Mouse (Mus musculus): ENCODE measurements around the gene Olfr668. TPM values are rescaled to one million over a fixed set of nuclear protein-coding genes. Genes with fewer than 3 reads are reported as not detected.
"Not testable (repeated sequence)": the region's sequence is repeated elsewhere in the genome, so short reads cannot be mapped to it uniquely, and the experiment has no call there.

Gene Olfr668
- not detected in 2 replicates for polyA plus RNA-seq (2015; fragmentation: Nextera tagmentation; extraction: Ambion mirVana)

GRCm38 (mm10) chr7:104927957-104928356 lies at the start of gene Olfr668:
Olfr668 (minus strand) TSS chr7:104928057.
- no peaks in the 10 kb centered on the region for H3K36me3 ChIP-seq (ENCODE audit: insufficient read depth, low read length)
- no peak within 1 kb of the TSS for H3K27ac ChIP-seq (ENCODE audit: low read length)
- H3K4me3 ChIP-seq (ENCODE audit: low read depth, low read length), result no peak within 1 kb of the TSS
- no peak within 1 kb of the TSS for H3K4me2 ChIP-seq (replicated peaks; ENCODE audit: low read depth, low read length)
- TF ChIP-seq CTCF (IDR thresholded peaks at IDR 0.05), result no peak
- no peak for TF ChIP-seq EP300 (IDR thresholded peaks at IDR 0.05)
- DNase-seq (ENCODE audit: low spot score) (no peak), ATAC-seq (no peak)
- no peaks in the 10 kb centered on the region for H3K4me1 ChIP-seq (ENCODE audit: insufficient read depth, low read depth, low read length)
- 73% methylated on average over 1 of the region's 1 CpGs for WGBS
- no peaks in the 10 kb centered on the region for H3K9me3 ChIP-seq (ENCODE audit: low read length)
- no peaks in the 10 kb centered on the region for H3K27me3 ChIP-seq (replicated peaks; ENCODE audit: insufficient read depth, low read length)
- H3K9ac ChIP-seq (replicated peaks; ENCODE audit: low read depth), result no peak within 1 kb of the TSS

GRCm38 (mm10) chr7:104972507-104972906 lies 44.6 kb upstream of the Olfr668 start:
- not testable (repeated sequence) for H3K36me3 ChIP-seq (ENCODE audit: insufficient read depth, low read length); H3K4me2 ChIP-seq (replicated peaks; ENCODE audit: low read depth, low read length)
- WGBS, result 58% methylated on average over 2 of the region's 2 CpGs

GRCm38 (mm10) chr7:104962520-104962919 lies 34.7 kb upstream of the Olfr668 start, which contains the start of gene Olfr670:
Olfr670 (minus strand) TSS chr7:104962620.
- ATAC-seq, result no peak
- TF ChIP-seq CTCF (IDR thresholded peaks at IDR 0.05) (no peak), EP300 (IDR thresholded peaks at IDR 0.05) (no peak)
- WGBS, result 25% methylated on average over 1 of the region's 1 CpGs
- no peak within 1 kb of the TSS for H3K4me3 ChIP-seq (ENCODE audit: low read depth, low read length)
- no peaks in the 10 kb centered on the region for H3K4me1 ChIP-seq (ENCODE audit: insufficient read depth, low read depth, low read length)
- no peak within 1 kb of the TSS for H3K9ac ChIP-seq (replicated peaks; ENCODE audit: low read depth)
- no peaks in the 10 kb centered on the region for H3K27me3 ChIP-seq (replicated peaks; ENCODE audit: insufficient read depth, low read length)
- H3K36me3 ChIP-seq (ENCODE audit: insufficient read depth, low read length), result no peaks in the 10 kb centered on the region
- DNase-seq (ENCODE audit: low spot score), result no peak
- no peaks in the 10 kb centered on the region for H3K9me3 ChIP-seq (ENCODE audit: low read length)
- H3K27ac ChIP-seq (ENCODE audit: low read length), result no peak within 1 kb of the TSS
- H3K4me2 ChIP-seq (replicated peaks; ENCODE audit: low read depth, low read length), result no peak within 1 kb of the TSS

More at GRCm38 (mm10) chr7:104972507-104972906, 44.6 kb upstream of the Olfr668 start:
- DNase-seq (ENCODE audit: low spot score); H3K4me3 ChIP-seq (ENCODE audit: low read depth, low read length); ATAC-seq; H3K4me1 ChIP-seq (ENCODE audit: insufficient read depth, low read depth, low read length); H3K27ac ChIP-seq (ENCODE audit: low read length); H3K9me3 ChIP-seq (ENCODE audit: low read length); H3K27me3 ChIP-seq (replicated peaks; ENCODE audit: insufficient read depth, low read length); H3K9ac ChIP-seq (replicated peaks; ENCODE audit: low read depth): not testable (repeated sequence)

- not testable (repeated sequence) for DNase-seq (ENCODE audit: low spot score); H3K27ac ChIP-seq (ENCODE audit: low read length); H3K36me3 ChIP-seq (ENCODE audit: insufficient read depth, low read length); H3K4me3 ChIP-seq (ENCODE audit: low read depth, low read length); H3K9me3 ChIP-seq (ENCODE audit: low read length); ATAC-seq; H3K9ac ChIP-seq (replicated peaks; ENCODE audit: low read depth); H3K27me3 ChIP-seq (replicated peaks; ENCODE audit: insufficient read depth, low read length); H3K4me2 ChIP-seq (replicated peaks; ENCODE audit: low read depth, low read length); H3K4me1 ChIP-seq (ENCODE audit: insufficient read depth, low read depth, low read length)
- WGBS, result 94% methylated on average over 16 of the region's 16 CpGs
These were observed 22.4 kb upstream of the Olfr668 start for GRCm38 (mm10) chr7:104950234-104950633.

GRCm38 (mm10) chr7:104933940-104934339 lies 6.1 kb upstream of the Olfr668 start, which contains the start of gene Olfr669:
Olfr669 (plus strand) TSS chr7:104934240.
- Histone ChIP-seq H3K9ac (replicated peaks; ENCODE audit: low read depth) (no peak within 1 kb of the TSS), H3K4me2 (replicated peaks; ENCODE audit: low read depth, low read length) (no peak within 1 kb of the TSS), H3K4me1 (ENCODE audit: insufficient read depth, low read depth, low read length) (no peaks in the 10 kb centered on the region), H3K27ac (ENCODE audit: low read length) (no peak within 1 kb of the TSS), H3K9me3 (ENCODE audit: low read length) (no peaks in the 10 kb centered on the region), H3K4me3 (ENCODE audit: low read depth, low read length) (no peak within 1 kb of the TSS), H3K27me3 (replicated peaks; ENCODE audit: insufficient read depth, low read length) (no peaks in the 10 kb centered on the region), H3K36me3 (ENCODE audit: insufficient read depth, low read length) (no peaks in the 10 kb centered on the region)
- no peak for DNase-seq (ENCODE audit: low spot score)
- ATAC-seq, result no peak
- no peak for TF ChIP-seq EP300 (IDR thresholded peaks at IDR 0.05)
- no peak for TF ChIP-seq CTCF (IDR thresholded peaks at IDR 0.05)
- 67% methylated on average over 1 of the region's 1 CpGs for WGBS

GRCm38 (mm10) chr7:104921382-104921781 lies 6.5 kb downstream of the Olfr668 start, which contains the start of gene Olfr667:
Olfr667 (minus strand) TSS chr7:104921482.
- no peaks in the 10 kb centered on the region for H3K9me3 ChIP-seq (ENCODE audit: low read length)
- TF ChIP-seq CTCF (IDR thresholded peaks at IDR 0.05) (no peak), EP300 (IDR thresholded peaks at IDR 0.05) (no peak)
- no peak within 1 kb of the TSS for H3K4me3 ChIP-seq (ENCODE audit: low read depth, low read length)
- H3K4me1 ChIP-seq (ENCODE audit: insufficient read depth, low read depth, low read length), result no peaks in the 10 kb centered on the region
- DNase-seq (ENCODE audit: low spot score), result no peak
- no peak for ATAC-seq
- H3K36me3 ChIP-seq (ENCODE audit: insufficient read depth, low read length), result no peaks in the 10 kb centered on the region
- H3K9ac ChIP-seq (replicated peaks; ENCODE audit: low read depth), result no peak within 1 kb of the TSS
- H3K4me2 ChIP-seq (replicated peaks; ENCODE audit: low read depth, low read length), result no peak within 1 kb of the TSS
- whole genome bisulfite sequencing, result 77% methylated on average over 1 of the region's 1 CpGs
- no peak within 1 kb of the TSS for H3K27ac ChIP-seq (ENCODE audit: low read length)
- H3K27me3 ChIP-seq (replicated peaks; ENCODE audit: insufficient read depth, low read length), result no peaks in the 10 kb centered on the region

GRCm38 (mm10) chr7:104895852-104896251 lies 32.0 kb downstream of the Olfr668 start, which contains the start of gene Olfr666:
Olfr666 (minus strand) TSS chr7:104895952.
- WGBS, result 77% methylated on average over 2 of the region's 2 CpGs
- Histone ChIP-seq H3K4me3 (ENCODE audit: low read depth, low read length) (no peak within 1 kb of the TSS), H3K27ac (ENCODE audit: low read length) (no peak within 1 kb of the TSS), H3K27me3 (replicated peaks; ENCODE audit: insufficient read depth, low read length) (no peaks in the 10 kb centered on the region), H3K36me3 (ENCODE audit: insufficient read depth, low read length) (no peaks in the 10 kb centered on the region), H3K9ac (replicated peaks; ENCODE audit: low read depth) (no peak within 1 kb of the TSS), H3K4me1 (ENCODE audit: insufficient read depth, low read depth, low read length) (no peaks in the 10 kb centered on the region), H3K4me2 (replicated peaks; ENCODE audit: low read depth, low read length) (no peak within 1 kb of the TSS), H3K9me3 (ENCODE audit: low read length) (no peaks in the 10 kb centered on the region)
- no peak for TF ChIP-seq EP300 (IDR thresholded peaks at IDR 0.05)
- no peak for TF ChIP-seq CTCF (IDR thresholded peaks at IDR 0.05)
- DNase-seq (ENCODE audit: low spot score), result no peak
- ATAC-seq, result no peak

Data from lung, postnatal 0 days (tissue).